Mouse (Mus musculus): ENCODE results near the gene Rnf186. TPM values are rescaled to one million over a fixed set of nuclear protein-coding genes. Genes with fewer than 3 reads are reported as not detected.

Rnf186 gene
- polyA plus RNA-seq (2014; fragmentation: Nextera tagmentation; extraction: Ambion mirVana): not detected in 2 replicates

- Histone ChIP-seq H3K4me3 (ENCODE audit: low read depth, low read length) (no peak within 1 kb of the TSS), H3K4me2 (no peak within 1 kb of the TSS), H3K9me3 (ENCODE audit: control insufficient read depth, low read length) (no peaks in the 10 kb centered on the region), H3K4me1 (ENCODE audit: control insufficient read depth, insufficient read depth, low read length) (peaks cover under 1% of the 10 kb centered on the region), H3K27ac (ENCODE audit: low read depth, low read length) (no peak within 1 kb of the TSS), H3K9ac (ENCODE audit: low read length) (no peak within 1 kb of the TSS), H3K27me3 (ENCODE audit: control insufficient read depth, insufficient read depth, low read length) (no peaks in the 10 kb centered on the region), H3K36me3 (ENCODE audit: control insufficient read depth, insufficient read depth, low read length) (no peaks in the 10 kb centered on the region)
- ATAC-seq (ENCODE audit: low FRiP score) (no peak), DNase-seq (ENCODE audit: low spot score, missing footprints) (no peak)
- 90% methylated on average over 13 of the region's 13 CpGs for whole genome bisulfite sequencing
Observed at GRCm38 (mm10) chr4:138966866-138967265, at the start of gene Rnf186. Gene Rnf186, plus strand, starts transcription at chr4:138967112.

GRCm38 (mm10) chr4:138917282-138917681 is 49.6 kb upstream of the Rnf186 start:
- ATAC-seq (ENCODE audit: low FRiP score): no peak
- Histone ChIP-seq H3K4me1 (ENCODE audit: control insufficient read depth, insufficient read depth, low read length) (peaks cover 5% of the 10 kb centered on the region), H3K36me3 (ENCODE audit: control insufficient read depth, insufficient read depth, low read length) (no peaks in the 10 kb centered on the region), H3K9me3 (ENCODE audit: control insufficient read depth, low read length) (no peaks in the 10 kb centered on the region; the same call in 1 of the 2 replicates), H3K27me3 (ENCODE audit: control insufficient read depth, insufficient read depth, low read length) (no peaks in the 10 kb centered on the region; the same call in 1 of the 2 replicates), H3K4me3 (ENCODE audit: low read depth, low read length) (no peak overlapping the region), H3K4me2 (no peak overlapping the region), H3K9ac (ENCODE audit: low read length) (no peak overlapping the region), H3K27ac (ENCODE audit: low read depth, low read length) (no peak overlapping the region)
- WGBS: 83% methylated on average over 9 of the region's 9 CpGs
- peak; percentile 77 for DNase-seq (ENCODE audit: low spot score, missing footprints)

- H3K9ac ChIP-seq (ENCODE audit: low read length): no peak overlapping the region
- no peak overlapping the region for H3K4me3 ChIP-seq (ENCODE audit: low read depth, low read length)
- no peaks in the 10 kb centered on the region for H3K36me3 ChIP-seq (ENCODE audit: control insufficient read depth, insufficient read depth, low read length)
- peak overlapping the region; percentile 36 for H3K4me2 ChIP-seq
- WGBS: 36% methylated on average over 20 of the region's 20 CpGs
- ATAC-seq (ENCODE audit: low FRiP score) (peak; percentile 42; the same call in 1 of the 2 replicates), DNase-seq (ENCODE audit: low spot score, missing footprints) (peak; percentile 81)
- no peaks in the 10 kb centered on the region; the same call in 1 of the 2 replicates for H3K27me3 ChIP-seq (ENCODE audit: control insufficient read depth, insufficient read depth, low read length)
- no peaks in the 10 kb centered on the region for H3K4me1 ChIP-seq (ENCODE audit: control insufficient read depth, insufficient read depth, low read length)
- no peak overlapping the region for H3K27ac ChIP-seq (ENCODE audit: low read depth, low read length)
- H3K9me3 ChIP-seq (ENCODE audit: control insufficient read depth, low read length): no peaks in the 10 kb centered on the region; the same call in 1 of the 2 replicates
Observed at GRCm38 (mm10) chr4:138921254-138922130, 45.4 kb upstream of the Rnf186 start.

GRCm38 (mm10) chr4:138922131-138922459 is 44.8 kb upstream of the Rnf186 start:
- no peaks in the 10 kb centered on the region for H3K4me1 ChIP-seq (ENCODE audit: control insufficient read depth, insufficient read depth, low read length)
- H3K9ac ChIP-seq (ENCODE audit: low read length): no peak overlapping the region
- 2% methylated on average over 11 of the region's 11 CpGs for WGBS
- no peaks in the 10 kb centered on the region for H3K36me3 ChIP-seq (ENCODE audit: control insufficient read depth, insufficient read depth, low read length)
- H3K27me3 ChIP-seq (ENCODE audit: control insufficient read depth, insufficient read depth, low read length): no peaks in the 10 kb centered on the region; the same call in 1 of the 2 replicates
- ATAC-seq (ENCODE audit: low FRiP score) (peak; percentile 48; the same call in 1 of the 2 replicates), DNase-seq (ENCODE audit: low spot score, missing footprints) (peak; percentile 100)
- no peak overlapping the region for H3K4me3 ChIP-seq (ENCODE audit: low read depth, low read length)
- no peak overlapping the region for H3K27ac ChIP-seq (ENCODE audit: low read depth, low read length)
- no peaks in the 10 kb centered on the region; the same call in 1 of the 2 replicates for H3K9me3 ChIP-seq (ENCODE audit: control insufficient read depth, low read length)
- H3K4me2 ChIP-seq: peak overlapping the region; percentile 36

- H3K4me3 ChIP-seq (ENCODE audit: low read depth, low read length): no peak overlapping the region
- H3K27me3 ChIP-seq (ENCODE audit: control insufficient read depth, insufficient read depth, low read length): no peaks in the 10 kb centered on the region; the same call in 1 of the 2 replicates
- ATAC-seq (ENCODE audit: low FRiP score) (no peak), DNase-seq (ENCODE audit: low spot score, missing footprints) (no peak)
- no peaks in the 10 kb centered on the region for H3K36me3 ChIP-seq (ENCODE audit: control insufficient read depth, insufficient read depth, low read length)
- no peaks in the 10 kb centered on the region for H3K4me1 ChIP-seq (ENCODE audit: control insufficient read depth, insufficient read depth, low read length)
- H3K4me2 ChIP-seq: no peak overlapping the region
- no peaks in the 10 kb centered on the region for H3K9me3 ChIP-seq (ENCODE audit: control insufficient read depth, low read length)
- 77% methylated on average over 2 of the region's 2 CpGs for WGBS
- H3K27ac ChIP-seq (ENCODE audit: low read depth, low read length): no peak overlapping the region
- H3K9ac ChIP-seq (ENCODE audit: low read length): no peak overlapping the region
Observed at GRCm38 (mm10) chr4:138925561-138925960, 41.4 kb upstream of the Rnf186 start.

- no peak overlapping the region for H3K27ac ChIP-seq (ENCODE audit: low read depth, low read length)
- H3K4me3 ChIP-seq (ENCODE audit: low read depth, low read length): no peak overlapping the region
- no peaks in the 10 kb centered on the region for H3K36me3 ChIP-seq (ENCODE audit: control insufficient read depth, insufficient read depth, low read length)
- ATAC-seq (ENCODE audit: low FRiP score) (no peak), DNase-seq (ENCODE audit: low spot score, missing footprints) (peak; percentile 56)
- H3K4me1 ChIP-seq (ENCODE audit: control insufficient read depth, insufficient read depth, low read length): no peaks in the 10 kb centered on the region
- WGBS: 78% methylated on average over 3 of the region's 3 CpGs
- H3K9ac ChIP-seq (ENCODE audit: low read length): no peak overlapping the region
- no peaks in the 10 kb centered on the region for H3K9me3 ChIP-seq (ENCODE audit: control insufficient read depth, low read length)
- H3K27me3 ChIP-seq (ENCODE audit: control insufficient read depth, insufficient read depth, low read length): no peaks in the 10 kb centered on the region
- H3K4me2 ChIP-seq: no peak overlapping the region
Observed at GRCm38 (mm10) chr4:138933862-138934261, 33.0 kb upstream of the Rnf186 start.

GRCm38 (mm10) chr4:138934456-138935145 is 32.3 kb upstream of the Rnf186 start:
- WGBS: 91% methylated on average over 11 of the region's 11 CpGs
- H3K27me3 ChIP-seq (ENCODE audit: control insufficient read depth, insufficient read depth, low read length): no peaks in the 10 kb centered on the region

GRCm38 (mm10) chr4:138938495-138939269 is 28.2 kb upstream of the Rnf186 start:
- 90% methylated on average over 10 of the region's 10 CpGs for WGBS
- Histone ChIP-seq H3K4me1 (ENCODE audit: control insufficient read depth, insufficient read depth, low read length) (peaks cover 3% of the 10 kb centered on the region; the same call in 1 of the 2 replicates), H3K4me3 (ENCODE audit: low read depth, low read length) (no peak overlapping the region), H3K36me3 (ENCODE audit: control insufficient read depth, insufficient read depth, low read length) (no peaks in the 10 kb centered on the region), H3K9ac (ENCODE audit: low read length) (no peak overlapping the region), H3K27me3 (ENCODE audit: control insufficient read depth, insufficient read depth, low read length) (no peaks in the 10 kb centered on the region), H3K27ac (ENCODE audit: low read depth, low read length) (no peak overlapping the region), H3K9me3 (ENCODE audit: control insufficient read depth, low read length) (no peaks in the 10 kb centered on the region), H3K4me2 (no peak overlapping the region)
- ATAC-seq (ENCODE audit: low FRiP score): no peak
- DNase-seq (ENCODE audit: low spot score, missing footprints): no peak

More at GRCm38 (mm10) chr4:138934456-138935145, 32.3 kb upstream of the Rnf186 start:
- H3K27ac ChIP-seq (ENCODE audit: low read depth, low read length): no peak overlapping the region
- H3K4me3 ChIP-seq (ENCODE audit: low read depth, low read length): no peak overlapping the region
- no peak for ATAC-seq (ENCODE audit: low FRiP score)
- H3K4me2 ChIP-seq: no peak overlapping the region
- peaks cover 2% of the 10 kb centered on the region; the same call in 1 of the 2 replicates for H3K4me1 ChIP-seq (ENCODE audit: control insufficient read depth, insufficient read depth, low read length)
- DNase-seq (ENCODE audit: low spot score, missing footprints): no peak
- no peak overlapping the region for H3K9ac ChIP-seq (ENCODE audit: low read length)
- H3K36me3 ChIP-seq (ENCODE audit: control insufficient read depth, insufficient read depth, low read length): no peaks in the 10 kb centered on the region
- H3K9me3 ChIP-seq (ENCODE audit: control insufficient read depth, low read length): no peaks in the 10 kb centered on the region

All from midbrain, embryonic 11.5 days (tissue).